Mouse (Mus musculus): ENCODE results near the gene Arfip1. TPM values are rescaled to one million over a fixed set of nuclear protein-coding genes. Genes with fewer than 3 reads are reported as not detected.

The Arfip1 gene
- total RNA-seq (2014; fragmentation: Nextera tagmentation) (12.3 and 13.7 TPM in 2 replicates), total RNA-seq (2017) (13.7 and 43.1 TPM in 2 replicates)

GRCm38 (mm10) chr3:84582023-84582912 lies at the start of gene Arfip1:
TSS of gene Arfip1 (minus strand) at chr3:84582625.
- ATAC-seq (replicated peaks; ENCODE audit: low FRiP score, low TSS enrichment, poor library complexity, severe bottlenecking) = peak; percentile 85

GRCm38 (mm10) chr3:84631586-84631985 lies 49.2 kb upstream of the Arfip1 start:
- ATAC-seq (replicated peaks; ENCODE audit: low FRiP score, low TSS enrichment, poor library complexity, severe bottlenecking) = no peak

GRCm38 (mm10) chr3:84622026-84622425 lies 39.6 kb upstream of the Arfip1 start:
- no peak for ATAC-seq (replicated peaks; ENCODE audit: low FRiP score, low TSS enrichment, poor library complexity, severe bottlenecking)

GRCm38 (mm10) chr3:84619725-84620124 lies 37.3 kb upstream of the Arfip1 start:
- ATAC-seq (replicated peaks; ENCODE audit: low FRiP score, low TSS enrichment, poor library complexity, severe bottlenecking) = no peak

- no peak for ATAC-seq (replicated peaks; ENCODE audit: low FRiP score, low TSS enrichment, poor library complexity, severe bottlenecking)
Measured at GRCm38 (mm10) chr3:84619056-84619455, 36.6 kb upstream of the Arfip1 start.

GRCm38 (mm10) chr3:84618627-84619026 lies 36.2 kb upstream of the Arfip1 start:
- no peak for ATAC-seq (replicated peaks; ENCODE audit: low FRiP score, low TSS enrichment, poor library complexity, severe bottlenecking)

- no peak for ATAC-seq (replicated peaks; ENCODE audit: low FRiP score, low TSS enrichment, poor library complexity, severe bottlenecking)
Measured at GRCm38 (mm10) chr3:84615856-84616225, 33.4 kb upstream of the Arfip1 start.

- ATAC-seq (replicated peaks; ENCODE audit: low FRiP score, low TSS enrichment, poor library complexity, severe bottlenecking) = peak; percentile 74
Measured at GRCm38 (mm10) chr3:84615050-84615855, 32.8 kb upstream of the Arfip1 start.

GRCm38 (mm10) chr3:84610183-84610710 lies 27.8 kb upstream of the Arfip1 start:
- no peak for ATAC-seq (replicated peaks; ENCODE audit: low FRiP score, low TSS enrichment, poor library complexity, severe bottlenecking)

GRCm38 (mm10) chr3:84603212-84603611 lies 20.8 kb upstream of the Arfip1 start:
- ATAC-seq (replicated peaks; ENCODE audit: low FRiP score, low TSS enrichment, poor library complexity, severe bottlenecking) = peak; percentile 61; the same call in 1 of the 2 replicates

GRCm38 (mm10) chr3:84602759-84603158 lies 20.3 kb upstream of the Arfip1 start:
- ATAC-seq (replicated peaks; ENCODE audit: low FRiP score, low TSS enrichment, poor library complexity, severe bottlenecking) = no peak

GRCm38 (mm10) chr3:84601870-84602495 lies 19.6 kb upstream of the Arfip1 start:
- no peak for ATAC-seq (replicated peaks; ENCODE audit: low FRiP score, low TSS enrichment, poor library complexity, severe bottlenecking)

- no peak for ATAC-seq (replicated peaks; ENCODE audit: low FRiP score, low TSS enrichment, poor library complexity, severe bottlenecking)
Measured at GRCm38 (mm10) chr3:84598756-84599155, 16.3 kb upstream of the Arfip1 start.

- ATAC-seq (replicated peaks; ENCODE audit: low FRiP score, low TSS enrichment, poor library complexity, severe bottlenecking) = 0 out of 2 replicates have a peak, but pooled peaks have one; percentile 42
Measured at GRCm38 (mm10) chr3:84597996-84598734, 15.7 kb upstream of the Arfip1 start.

GRCm38 (mm10) chr3:84595677-84596234 lies 13.3 kb upstream of the Arfip1 start:
- ATAC-seq (replicated peaks; ENCODE audit: low FRiP score, low TSS enrichment, poor library complexity, severe bottlenecking) = no peak

- peak; percentile 28; the same call in 1 of the 2 replicates for ATAC-seq (replicated peaks; ENCODE audit: low FRiP score, low TSS enrichment, poor library complexity, severe bottlenecking)
Measured at GRCm38 (mm10) chr3:84594894-84595676, 12.7 kb upstream of the Arfip1 start.

- ATAC-seq (replicated peaks; ENCODE audit: low FRiP score, low TSS enrichment, poor library complexity, severe bottlenecking) = no peak
Measured at GRCm38 (mm10) chr3:84593274-84593673, 10.8 kb upstream of the Arfip1 start, which contains the start of gene Tigd4. TSS of gene Tigd4 (plus strand) at chr3:84593574.

GRCm38 (mm10) chr3:84586736-84587135 lies 4.3 kb upstream of the Arfip1 start:
- peak; percentile 83 for ATAC-seq (replicated peaks; ENCODE audit: low FRiP score, low TSS enrichment, poor library complexity, severe bottlenecking)
